9 mouse cellular contexts compared by ENCODE assay signal in the genomic region with DNA sequence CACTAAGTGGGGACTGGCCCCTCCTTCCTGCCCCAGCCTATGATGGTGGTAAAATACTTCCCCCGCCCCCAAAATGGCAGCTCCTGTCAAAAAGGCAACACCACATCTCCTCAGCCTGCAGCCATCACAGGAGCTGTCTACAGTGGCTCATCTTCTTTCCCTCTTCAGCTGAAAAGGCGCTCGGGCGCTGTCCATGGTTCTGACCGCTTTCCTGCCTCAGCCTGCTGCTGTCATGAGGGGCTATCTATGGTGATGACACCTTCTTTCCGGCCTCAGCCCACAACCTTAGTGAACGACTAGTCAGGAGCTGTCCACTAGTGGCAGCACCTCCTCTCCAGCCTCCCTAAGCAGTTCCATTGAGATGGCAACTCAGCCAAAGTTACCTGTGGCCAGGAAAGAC. TPM values are rescaled to one million over a fixed set of nuclear protein-coding genes. Genes with fewer than 3 reads are reported as not detected.
A peak's percentile ranks its signal among the peaks of the same experiment; 100 is the strongest.
DNase-seq lines count a peak whose midpoint lies in the region; ATAC-seq lines count a peak whose summit lies in the region.
"Had no signal": no experiment of that assay in that cellular context is flagged by ENCODE, and none has a peak within 500 bp of the region (broad histone marks: within the 10 kb centered on the region; RNA-seq: fewer than 3 reads in every experiment).

No protein-coding gene starts in this region.

- no peaks in the 10 kb centered on the region for H3K27me3 ChIP-seq in limb, embryonic 11.5 days (ENCODE audit: control insufficient read depth, insufficient read depth, low read length)
- H3K27me3 ChIP-seq: limb, embryonic 13.5 days had no signal

- no peak for ATAC-seq in limb, embryonic 11.5 days (ENCODE audit: insufficient number of reproducible peaks, low FRiP score, low TSS enrichment, low read depth)

- H3K4me1 ChIP-seq in limb, embryonic 11.5 days (ENCODE audit: control insufficient read depth, insufficient read depth, low read length): no peaks in the 10 kb centered on the region
- H3K4me1 ChIP-seq: limb, embryonic 13.5 days had no signal

- H3K4me3 ChIP-seq in limb, embryonic 11.5 days (ENCODE audit: low read depth, low read length): no peak overlapping the region
- H3K4me3 ChIP-seq: limb, embryonic 13.5 days had no signal

- H3K9ac ChIP-seq in limb, embryonic 11.5 days (ENCODE audit: low read length): no peak overlapping the region
- H3K9ac ChIP-seq: limb, embryonic 13.5 days had no signal

- no peaks in the 10 kb centered on the region for H3K36me3 ChIP-seq in limb, embryonic 11.5 days (ENCODE audit: control insufficient read depth, insufficient read depth, low read length)
- H3K36me3 ChIP-seq: limb, embryonic 13.5 days had no signal

- no peak overlapping the region for H3K4me2 ChIP-seq in limb, embryonic 11.5 days (ENCODE audit: low read depth, severe bottlenecking)
- H3K4me2 ChIP-seq: limb, embryonic 13.5 days had no signal

- 15% methylated on average over 7 of the region's 7 CpGs for WGBS in limb, embryonic 11.5 days

- peak; percentile 58 to 71 for DNase-seq in heart, postnatal 14 days
- no peak for DNase-seq in heart, adult 11 months
- DNase-seq in ES-CJ7 (ENCODE audit: low read depth, low spot score) (peak; percentile 76), MN1 (ENCODE audit: low spot score) (no peak)
- peak; percentile 80 for DNase-seq in embryo, embryonic 10 days (ENCODE audit: low spot score)
- DNase-seq in limb, embryonic 11.5 days (ENCODE audit: low spot score): peak; percentile 80
- peak; percentile 58 for DNase-seq in thymus, postnatal 0 days (ENCODE audit: low spot score)
- no peak for DNase-seq in cerebellum, adult 18-20 months

- intact Hi-C loops in heart, postnatal 14 days (cut with DNase I): no loop called here

- H3K9me3 ChIP-seq in limb, embryonic 11.5 days (ENCODE audit: control insufficient read depth, low read length): no peaks in the 10 kb centered on the region
- H3K9me3 ChIP-seq: limb, embryonic 13.5 days had no signal

- no peak overlapping the region for H3K27ac ChIP-seq in limb, embryonic 11.5 days (replicated peaks; ENCODE audit: low read depth, low read length)
- H3K27ac ChIP-seq: limb, embryonic 13.5 days had no signal

RNA-seq across cellular contexts. Expression of gene Saxo2, which starts 23.0 kb away (rescaled TPM):
- total RNA-seq in heart, postnatal 14 days (2021): 1 to 10 TPM; 2.6 to 3.9 TPM
- 5.9 and 6.4 TPM in 2 replicates for polyA plus RNA-seq in limb, embryonic 11.5 days (2014; fragmentation: Nextera tagmentation; extraction: Ambion mirVana)
- polyA plus RNA-seq in thymus, postnatal 0 days (2015; fragmentation: Nextera tagmentation; extraction: Ambion mirVana): 3.7 and 4.2 TPM in 2 replicates

RNA-seq across cellular contexts. Expression of gene Efl1, which starts 23.1 kb away (rescaled TPM):
- total RNA-seq in heart, postnatal 14 days (2021): 10 to 100 TPM; 11.1 to 11.9 TPM
- polyA plus RNA-seq in limb, embryonic 11.5 days (2014; fragmentation: Nextera tagmentation; extraction: Ambion mirVana): 23.2 and 26.2 TPM in 2 replicates
- 21.5 and 24.2 TPM in 2 replicates for polyA plus RNA-seq in thymus, postnatal 0 days (2015; fragmentation: Nextera tagmentation; extraction: Ambion mirVana)

Comparison
In these comparisons a context has a peak if more than half of its experiments do, and no peak if none do; other contexts are left out.
1. DNase-seq: peak in heart, postnatal 14 days (2 of 2), ES-CJ7 (single experiment), embryo, embryonic 10 days (single experiment), limb, embryonic 11.5 days (single experiment) and thymus, postnatal 0 days (single experiment); none in heart, adult 11 months (single experiment), MN1 (single experiment) and cerebellum, adult 18-20 months (0 of 2).